Mouse (Mus musculus): ENCODE measurements around the gene Dpp7. TPM values are rescaled to one million over a fixed set of nuclear protein-coding genes. Genes with fewer than 3 reads are reported as not detected.

The Dpp7 gene
- polyA plus RNA-seq, 1 experiment from 2014 or later: 21.4 TPM

- H3K9ac ChIP-seq (ENCODE audit: low read length): no peak overlapping the region
- no peak overlapping the region for H3K4me2 ChIP-seq (ENCODE audit: low read length)
- ATAC-seq (no peak), DNase-seq (ENCODE audit: low spot score) (no peak)
- H3K36me3 ChIP-seq (ENCODE audit: control insufficient read depth, insufficient read depth, low read length): no peaks in the 10 kb centered on the region
- WGBS: 65% methylated on average over 1 of the region's 1 CpGs
- H3K9me3 ChIP-seq (replicated peaks; ENCODE audit: control insufficient read depth, low read length): no peaks in the 10 kb centered on the region
- peaks cover 51% of the 10 kb centered on the region for H3K27me3 ChIP-seq (replicated peaks; ENCODE audit: control insufficient read depth, insufficient read depth, low read length)
- H3K4me3 ChIP-seq (ENCODE audit: low read depth, low read length): no peak overlapping the region
- H3K27ac ChIP-seq (ENCODE audit: low read depth, low read length): no peak overlapping the region
- peaks cover 8% of the 10 kb centered on the region for H3K4me1 ChIP-seq (ENCODE audit: control insufficient read depth, insufficient read depth, low read length)
These were observed 40.9 kb upstream of the Dpp7 start for GRCm38 (mm10) chr2:25397010-25397409.

- no peaks in the 10 kb centered on the region for H3K9me3 ChIP-seq (replicated peaks; ENCODE audit: control insufficient read depth, low read length)
- peak overlapping the region; percentile 56; the same call in 1 of the 2 replicates for H3K4me2 ChIP-seq (ENCODE audit: low read length)
- H3K36me3 ChIP-seq (ENCODE audit: control insufficient read depth, insufficient read depth, low read length): no peaks in the 10 kb centered on the region
- peaks cover 51% of the 10 kb centered on the region for H3K27me3 ChIP-seq (replicated peaks; ENCODE audit: control insufficient read depth, insufficient read depth, low read length)
- no peak overlapping the region for H3K4me3 ChIP-seq (ENCODE audit: low read depth, low read length)
- H3K27ac ChIP-seq (ENCODE audit: low read depth, low read length): no peak overlapping the region
- H3K4me1 ChIP-seq (ENCODE audit: control insufficient read depth, insufficient read depth, low read length): peaks cover 8% of the 10 kb centered on the region
- 32% methylated on average over 3 of the region's 3 CpGs for WGBS
- no peak overlapping the region for H3K9ac ChIP-seq (ENCODE audit: low read length)
- no peak for ATAC-seq
- DNase-seq (ENCODE audit: low spot score): no peak
These were observed 40.4 kb upstream of the Dpp7 start for GRCm38 (mm10) chr2:25396597-25396983.

- no peak within 1 kb of the TSS for H3K27ac ChIP-seq (ENCODE audit: low read depth, low read length)
- H3K9me3 ChIP-seq (replicated peaks; ENCODE audit: control insufficient read depth, low read length): no peaks in the 10 kb centered on the region
- H3K9ac ChIP-seq (ENCODE audit: low read length): peak within 1 kb of the TSS; percentile 52
- peak within 1 kb of the TSS; percentile 56 for H3K4me2 ChIP-seq (ENCODE audit: low read length)
- DNase-seq (ENCODE audit: low spot score) (peak; percentile 48), ATAC-seq (peak; percentile 30; the same call in 1 of the 2 replicates)
- peak within 1 kb of the TSS; percentile 27 for H3K4me3 ChIP-seq (ENCODE audit: low read depth, low read length)
- 2% methylated on average over 57 of the region's 57 CpGs for WGBS
- H3K27me3 ChIP-seq (replicated peaks; ENCODE audit: control insufficient read depth, insufficient read depth, low read length): peaks cover 51% of the 10 kb centered on the region
- H3K4me1 ChIP-seq (ENCODE audit: control insufficient read depth, insufficient read depth, low read length): peaks cover 8% of the 10 kb centered on the region
- no peaks in the 10 kb centered on the region for H3K36me3 ChIP-seq (ENCODE audit: control insufficient read depth, insufficient read depth, low read length)
These were observed 39.8 kb upstream of the Dpp7 start, which contains the start of gene Entpd2 for GRCm38 (mm10) chr2:25395721-25396596. Gene Entpd2 (plus strand): TSS chr2:25395874.

GRCm38 (mm10) chr2:25394281-25395221 lies 38.4 kb upstream of the Dpp7 start:
- WGBS: 15% methylated on average over 3 of the region's 3 CpGs
- ATAC-seq (peak; percentile 47; the same call in 1 of the 2 replicates), DNase-seq (ENCODE audit: low spot score) (peak; percentile 71)
- Histone ChIP-seq H3K9ac (ENCODE audit: low read length) (no peak overlapping the region), H3K4me1 (ENCODE audit: control insufficient read depth, insufficient read depth, low read length) (peaks cover 8% of the 10 kb centered on the region), H3K9me3 (replicated peaks; ENCODE audit: control insufficient read depth, low read length) (no peaks in the 10 kb centered on the region), H3K4me3 (ENCODE audit: low read depth, low read length) (no peak overlapping the region), H3K27me3 (replicated peaks; ENCODE audit: control insufficient read depth, insufficient read depth, low read length) (peaks cover 40% of the 10 kb centered on the region), H3K27ac (ENCODE audit: low read depth, low read length) (no peak overlapping the region), H3K4me2 (ENCODE audit: low read length) (no peak overlapping the region), H3K36me3 (ENCODE audit: control insufficient read depth, insufficient read depth, low read length) (no peaks in the 10 kb centered on the region)

GRCm38 (mm10) chr2:25391266-25391665 lies 35.1 kb upstream of the Dpp7 start:
- no peaks in the 10 kb centered on the region for H3K36me3 ChIP-seq (ENCODE audit: control insufficient read depth, insufficient read depth, low read length)
- no peak overlapping the region for H3K4me3 ChIP-seq (ENCODE audit: low read depth, low read length)
- H3K9ac ChIP-seq (ENCODE audit: low read length): no peak overlapping the region
- H3K9me3 ChIP-seq (replicated peaks; ENCODE audit: control insufficient read depth, low read length): no peaks in the 10 kb centered on the region
- peaks cover 15% of the 10 kb centered on the region for H3K27me3 ChIP-seq (replicated peaks; ENCODE audit: control insufficient read depth, insufficient read depth, low read length)
- H3K27ac ChIP-seq (ENCODE audit: low read depth, low read length): no peak overlapping the region
- H3K4me1 ChIP-seq (ENCODE audit: control insufficient read depth, insufficient read depth, low read length): peaks cover 8% of the 10 kb centered on the region
- H3K4me2 ChIP-seq (ENCODE audit: low read length): no peak overlapping the region
- whole genome bisulfite sequencing: 80% methylated on average over 5 of the region's 5 CpGs
- no peak for DNase-seq (ENCODE audit: low spot score)
- ATAC-seq: no peak

- no peak overlapping the region for H3K27ac ChIP-seq (ENCODE audit: low read depth, low read length)
- H3K4me2 ChIP-seq (ENCODE audit: low read length): no peak overlapping the region
- no peak overlapping the region for H3K4me3 ChIP-seq (ENCODE audit: low read depth, low read length)
- ATAC-seq (no peak), DNase-seq (ENCODE audit: low spot score) (no peak)
- H3K27me3 ChIP-seq (replicated peaks; ENCODE audit: control insufficient read depth, insufficient read depth, low read length): no peaks in the 10 kb centered on the region
- H3K36me3 ChIP-seq (ENCODE audit: control insufficient read depth, insufficient read depth, low read length): no peaks in the 10 kb centered on the region
- no peak overlapping the region for H3K9ac ChIP-seq (ENCODE audit: low read length)
- H3K9me3 ChIP-seq (replicated peaks; ENCODE audit: control insufficient read depth, low read length): no peaks in the 10 kb centered on the region
- WGBS: 88% methylated on average over 5 of the region's 5 CpGs
- H3K4me1 ChIP-seq (ENCODE audit: control insufficient read depth, insufficient read depth, low read length): no peaks in the 10 kb centered on the region
These were observed 28.3 kb upstream of the Dpp7 start for GRCm38 (mm10) chr2:25384492-25384891.

- H3K4me3 ChIP-seq (ENCODE audit: low read depth, low read length): no peak overlapping the region
- no peak overlapping the region for H3K9ac ChIP-seq (ENCODE audit: low read length)
- DNase-seq (ENCODE audit: low spot score): peak; percentile 71
- peaks cover 32% of the 10 kb centered on the region for H3K36me3 ChIP-seq (ENCODE audit: control insufficient read depth, insufficient read depth, low read length)
- 67% methylated on average over 4 of the region's 4 CpGs for WGBS
- H3K27me3 ChIP-seq (replicated peaks; ENCODE audit: control insufficient read depth, insufficient read depth, low read length): no peaks in the 10 kb centered on the region
- peaks cover 10% of the 10 kb centered on the region for H3K4me1 ChIP-seq (ENCODE audit: control insufficient read depth, insufficient read depth, low read length)
- H3K4me2 ChIP-seq (ENCODE audit: low read length): no peak overlapping the region
- ATAC-seq: no peak
- H3K9me3 ChIP-seq (replicated peaks; ENCODE audit: control insufficient read depth, low read length): no peaks in the 10 kb centered on the region
- no peak overlapping the region for H3K27ac ChIP-seq (ENCODE audit: low read depth, low read length)
These were observed 20.4 kb upstream of the Dpp7 start for GRCm38 (mm10) chr2:25376589-25376988.

- H3K4me1 ChIP-seq (ENCODE audit: control insufficient read depth, insufficient read depth, low read length): peaks cover 10% of the 10 kb centered on the region
- H3K36me3 ChIP-seq (ENCODE audit: control insufficient read depth, insufficient read depth, low read length): peaks cover 27% of the 10 kb centered on the region
- ATAC-seq (no peak), DNase-seq (ENCODE audit: low spot score) (no peak)
- 9% methylated on average over 2 of the region's 2 CpGs for WGBS
- no peak overlapping the region for H3K27ac ChIP-seq (ENCODE audit: low read depth, low read length)
- no peaks in the 10 kb centered on the region for H3K9me3 ChIP-seq (replicated peaks; ENCODE audit: control insufficient read depth, low read length)
- H3K4me3 ChIP-seq (ENCODE audit: low read depth, low read length): peak overlapping the region; percentile 71
- no peaks in the 10 kb centered on the region for H3K27me3 ChIP-seq (replicated peaks; ENCODE audit: control insufficient read depth, insufficient read depth, low read length)
- peak overlapping the region; percentile 79 for H3K9ac ChIP-seq (ENCODE audit: low read length)
- H3K4me2 ChIP-seq (ENCODE audit: low read length): peak overlapping the region; percentile 92
These were observed 17.3 kb upstream of the Dpp7 start for GRCm38 (mm10) chr2:25373431-25373830.

All from forebrain, embryonic 14.5 days (tissue).